Mouse (Mus musculus): Measurements from ENCODE around the gene Dvl2.
A peak's percentile ranks its signal among the peaks of the same experiment; 100 is the strongest.
"Not testable (repeated sequence)": the region's sequence is repeated elsewhere in the genome, so short reads cannot be mapped to it uniquely, and the experiment has no call there.

Dvl2 gene

DNA sequence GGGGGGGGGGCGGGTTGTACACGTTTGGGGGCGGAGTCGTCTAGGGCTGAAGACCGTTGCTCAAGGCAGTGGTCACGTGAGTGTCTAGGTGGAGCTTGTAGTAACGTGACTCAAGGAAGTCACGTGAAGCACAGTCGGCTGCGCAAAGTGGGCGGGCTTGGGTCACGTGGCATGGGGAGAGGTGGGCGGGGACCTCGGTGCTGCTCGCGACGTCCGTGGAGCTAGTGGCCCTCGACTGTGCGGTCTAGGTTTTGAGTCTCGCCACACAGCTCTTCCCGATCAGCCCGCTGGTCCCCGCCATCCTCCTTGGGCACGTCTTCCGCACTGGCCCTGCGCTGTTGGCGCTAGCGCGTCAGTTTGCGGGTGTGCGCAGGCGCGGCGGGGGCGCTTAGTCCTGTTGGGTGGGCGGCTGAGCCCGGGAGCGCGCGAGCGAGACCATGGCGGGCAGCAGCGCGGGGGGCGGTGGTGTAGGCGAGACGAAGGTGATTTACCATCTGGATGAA lies at the start of gene Dvl2:
Gene Dvl2, plus strand, starts transcription at position 200 of the 503 bp plus-strand sequence.
- peak; percentile 95 for DNase-seq

DNA sequence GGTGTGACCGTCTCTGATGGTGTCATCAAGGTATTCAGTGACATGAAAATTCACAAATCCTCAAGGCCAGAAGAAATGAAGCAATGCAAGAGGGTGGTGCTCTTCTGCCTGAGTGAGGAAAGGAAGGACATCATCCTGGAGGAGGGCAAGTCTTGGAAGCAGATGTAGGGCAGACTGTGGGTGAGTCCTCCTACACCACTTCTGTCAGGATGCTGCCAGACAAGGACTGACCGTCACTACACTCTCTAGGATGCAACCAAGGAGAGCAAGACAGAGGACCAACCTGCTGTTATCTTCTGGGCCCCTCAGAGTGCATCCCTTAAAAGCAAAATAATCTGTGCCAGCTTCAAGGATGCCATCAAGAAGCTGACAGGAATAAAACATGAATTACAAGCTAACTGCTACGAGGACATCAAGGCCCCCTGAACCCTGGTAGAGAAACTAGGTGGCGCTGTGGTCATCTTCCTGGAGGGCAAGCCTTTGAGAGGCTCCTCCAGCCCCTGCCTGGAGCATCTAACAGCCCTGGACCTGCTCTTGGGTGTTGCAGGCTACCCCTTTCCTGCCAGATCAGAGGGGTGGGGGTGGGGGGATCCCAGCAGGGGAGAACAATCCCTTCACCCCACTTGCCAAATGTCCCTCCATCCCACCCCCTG lies 49.5 kb upstream of the Dvl2 start:
- peak; percentile 53 for DNase-seq

DNA sequence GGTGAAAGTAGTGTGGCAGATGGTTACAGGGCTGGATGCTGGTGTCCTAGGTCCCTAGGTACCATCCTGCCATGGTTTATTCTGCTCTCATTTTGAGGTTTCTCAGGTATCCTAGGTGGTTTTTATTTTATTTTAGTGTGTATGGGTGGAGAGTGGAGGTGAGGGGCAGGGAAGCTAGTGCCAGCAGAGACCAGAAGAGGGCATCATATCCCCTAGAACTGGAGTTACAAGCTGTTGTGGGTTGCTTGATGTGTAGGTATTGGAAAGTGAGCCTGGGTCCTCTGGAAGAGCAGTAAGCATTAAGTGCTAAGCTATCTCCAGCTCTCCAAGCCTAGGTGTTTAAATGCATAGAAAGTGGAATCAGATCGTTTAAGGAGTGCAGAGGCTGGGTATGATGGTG lies 48.1 kb upstream of the Dvl2 start:
- no peak for DNase-seq

DNA sequence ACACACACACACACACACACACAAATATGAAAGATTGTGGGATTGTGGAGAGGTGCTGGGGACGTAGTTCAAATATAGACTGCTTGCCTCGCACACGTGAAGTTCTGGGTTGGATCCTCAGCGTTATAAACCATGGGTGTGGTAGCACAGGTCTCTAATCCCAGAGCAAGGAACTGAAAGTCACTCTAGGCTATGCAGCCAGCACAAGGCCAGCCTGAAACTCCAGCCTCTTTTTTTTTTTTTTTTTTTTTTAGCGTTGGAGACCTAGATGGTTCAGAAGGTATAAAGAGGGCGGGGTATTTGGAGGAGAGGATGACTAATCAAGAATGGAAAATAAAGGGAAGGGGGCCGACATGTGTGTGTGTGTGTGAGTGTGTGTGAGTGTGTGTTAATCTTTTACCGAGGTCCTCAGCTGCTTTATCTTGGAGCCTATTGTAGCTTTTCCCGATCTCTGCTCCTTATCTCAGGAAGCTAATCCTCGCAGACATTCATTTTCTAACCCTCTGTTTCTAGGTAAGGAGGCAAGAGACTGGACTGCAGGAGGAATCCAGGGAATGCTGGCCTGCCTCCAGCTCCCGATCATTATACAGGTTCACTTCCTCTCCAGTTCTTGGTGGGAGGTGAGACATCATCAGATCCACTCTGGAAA lies 47.0 kb upstream of the Dvl2 start:
- no peak for DNase-seq

DNA sequence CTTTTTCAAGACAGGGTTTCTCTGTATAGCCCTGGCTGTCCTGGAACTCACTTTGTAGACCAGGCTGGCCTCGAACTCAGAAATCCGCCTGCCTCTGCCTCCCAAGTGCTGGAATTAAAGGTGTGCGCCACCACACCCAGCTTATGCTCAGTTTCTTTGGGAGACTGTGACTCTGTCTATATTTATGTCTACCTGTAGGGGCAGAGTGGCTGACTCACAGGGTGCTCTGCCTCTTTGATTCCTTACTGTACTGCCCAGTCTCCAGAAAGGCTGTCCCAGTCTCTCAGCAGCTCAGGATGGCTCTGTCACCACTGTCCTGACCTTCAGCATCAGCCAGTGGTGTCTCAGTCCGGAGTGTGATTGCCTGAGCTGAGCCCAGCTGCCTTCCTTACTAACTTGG lies 44.8 kb upstream of the Dvl2 start:
- not testable (repeated sequence) for DNase-seq

DNA sequence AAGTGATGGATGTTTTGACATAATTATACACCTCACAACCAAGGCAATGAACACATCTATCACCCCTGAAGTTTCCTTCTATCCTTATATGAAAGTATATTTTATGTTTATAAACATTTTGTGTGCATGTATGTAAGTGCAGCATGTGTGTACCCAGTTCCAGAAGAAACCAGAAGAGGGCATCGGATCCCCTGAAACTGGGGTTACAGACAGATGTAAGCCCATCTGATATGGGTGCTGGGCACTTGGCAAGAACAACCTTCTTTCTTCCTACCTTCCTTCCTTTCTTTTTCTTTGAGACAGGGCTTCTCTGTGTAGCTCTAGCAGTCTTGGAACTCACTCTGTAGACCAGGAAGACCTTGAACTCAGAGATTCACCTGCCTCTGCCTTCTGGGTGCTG lies 44.2 kb upstream of the Dvl2 start:
- DNase-seq: no peak

DNA sequence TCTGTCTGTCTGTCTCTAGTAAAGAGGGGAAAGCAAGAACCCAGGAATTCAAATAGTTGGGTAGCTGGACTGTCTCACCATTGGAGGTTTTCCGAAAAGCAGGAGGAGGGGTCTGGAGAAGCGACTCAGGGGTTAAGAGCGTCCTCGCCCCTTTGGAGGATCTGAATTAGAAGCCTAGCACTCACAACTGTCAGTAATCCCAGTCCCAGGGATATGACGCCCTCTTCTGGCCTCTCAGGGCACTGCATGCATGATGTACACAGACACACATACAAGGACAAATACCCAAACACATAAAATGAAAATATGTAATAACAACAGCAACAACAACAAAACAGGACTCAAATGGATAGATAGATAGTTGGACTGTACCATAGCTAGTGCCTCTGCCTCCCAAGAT lies 39.8 kb upstream of the Dvl2 start:
- peak; percentile 49 for DNase-seq

DNA sequence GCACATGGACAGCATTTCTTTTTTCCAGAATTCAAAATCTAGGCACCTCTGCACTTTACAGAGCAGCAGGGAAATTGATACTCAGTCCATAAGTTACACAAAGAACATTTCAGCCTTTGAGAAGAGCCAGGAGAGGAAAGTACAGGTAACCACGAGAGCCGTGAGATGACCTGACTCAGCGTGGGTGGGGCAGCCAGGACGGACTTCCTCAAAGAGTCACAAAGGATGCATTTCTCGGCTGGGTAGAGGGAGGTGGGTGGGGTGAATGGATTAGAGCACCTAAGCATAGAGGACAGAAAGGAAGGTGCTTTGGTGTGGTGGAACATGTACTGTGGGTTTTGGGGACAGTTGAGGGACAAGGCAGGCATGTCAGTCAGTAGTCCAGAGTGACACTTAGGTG lies 38.6 kb upstream of the Dvl2 start:
- no peak for DNase-seq

DNA sequence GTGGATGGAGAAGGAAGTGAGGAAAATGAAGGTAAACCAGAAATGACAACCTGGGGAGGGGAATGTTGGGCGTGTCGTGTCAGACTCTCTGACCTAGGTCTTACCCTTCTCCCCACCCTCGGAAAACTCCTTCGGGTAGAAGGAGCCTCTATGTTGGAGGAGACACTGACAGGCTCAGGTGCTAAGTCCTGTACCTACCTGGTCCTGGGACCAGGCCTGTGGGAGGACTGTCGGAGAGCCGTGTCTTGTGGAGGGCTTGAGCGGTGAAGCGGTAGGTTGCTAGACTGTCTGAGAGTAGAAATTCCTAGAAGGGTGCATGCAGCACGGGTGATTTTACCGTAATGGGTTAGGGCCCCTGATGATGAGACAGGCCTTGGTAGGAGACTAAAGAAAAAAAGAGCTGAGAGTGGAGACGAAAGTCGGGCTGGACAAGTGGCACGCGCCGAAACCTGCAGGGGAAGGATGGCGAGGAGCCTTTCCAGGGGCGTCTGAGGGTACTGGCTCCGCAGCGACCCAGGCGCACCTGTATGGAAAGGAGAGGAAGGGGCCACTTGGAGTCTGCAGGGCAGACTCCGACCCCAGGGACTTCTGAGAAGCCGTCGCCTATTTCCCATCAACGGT lies 35.6 kb upstream of the Dvl2 start, which contains the start of gene Cldn7:
Gene Cldn7, plus strand, starts transcription at position 130 of the 621 bp plus-strand sequence.
- no peak for DNase-seq

DNA sequence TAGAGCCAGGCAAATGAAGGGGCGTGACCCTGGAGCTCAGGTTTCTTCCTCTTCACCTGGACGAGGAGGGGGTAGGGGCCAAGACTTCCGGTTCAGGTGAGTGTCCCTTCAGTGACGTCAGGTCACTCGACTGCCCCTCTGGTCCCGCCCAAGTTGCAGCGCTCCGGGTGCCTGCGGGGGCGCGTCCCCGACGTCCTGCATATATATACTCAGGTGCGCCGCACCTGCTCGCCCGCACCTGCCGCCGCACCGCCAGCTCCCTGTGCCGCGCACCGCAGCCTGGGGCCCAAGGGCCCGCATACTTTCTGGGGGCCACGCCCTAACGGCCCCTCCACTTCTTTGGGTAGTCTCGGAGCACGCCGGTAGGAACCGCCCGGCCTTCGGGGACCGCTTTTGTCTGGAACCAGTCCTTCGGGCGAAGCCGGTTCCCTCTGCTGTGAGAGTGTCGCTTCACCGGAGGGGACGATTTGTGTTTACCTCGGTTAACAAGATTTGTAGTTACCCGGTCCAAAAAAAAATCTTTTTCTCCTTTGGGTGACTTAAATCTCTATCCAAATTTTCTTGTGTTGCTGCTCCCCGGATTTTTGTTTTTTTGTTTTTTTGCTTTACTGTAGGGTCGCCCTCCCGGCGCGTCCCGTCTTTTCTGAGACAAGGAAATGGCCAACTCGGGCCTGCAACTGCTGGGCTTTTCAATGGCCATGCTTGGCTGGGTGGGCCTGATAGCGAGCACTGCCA lies 35.0 kb upstream of the Dvl2 start:
- no peak for DNase-seq

DNA sequence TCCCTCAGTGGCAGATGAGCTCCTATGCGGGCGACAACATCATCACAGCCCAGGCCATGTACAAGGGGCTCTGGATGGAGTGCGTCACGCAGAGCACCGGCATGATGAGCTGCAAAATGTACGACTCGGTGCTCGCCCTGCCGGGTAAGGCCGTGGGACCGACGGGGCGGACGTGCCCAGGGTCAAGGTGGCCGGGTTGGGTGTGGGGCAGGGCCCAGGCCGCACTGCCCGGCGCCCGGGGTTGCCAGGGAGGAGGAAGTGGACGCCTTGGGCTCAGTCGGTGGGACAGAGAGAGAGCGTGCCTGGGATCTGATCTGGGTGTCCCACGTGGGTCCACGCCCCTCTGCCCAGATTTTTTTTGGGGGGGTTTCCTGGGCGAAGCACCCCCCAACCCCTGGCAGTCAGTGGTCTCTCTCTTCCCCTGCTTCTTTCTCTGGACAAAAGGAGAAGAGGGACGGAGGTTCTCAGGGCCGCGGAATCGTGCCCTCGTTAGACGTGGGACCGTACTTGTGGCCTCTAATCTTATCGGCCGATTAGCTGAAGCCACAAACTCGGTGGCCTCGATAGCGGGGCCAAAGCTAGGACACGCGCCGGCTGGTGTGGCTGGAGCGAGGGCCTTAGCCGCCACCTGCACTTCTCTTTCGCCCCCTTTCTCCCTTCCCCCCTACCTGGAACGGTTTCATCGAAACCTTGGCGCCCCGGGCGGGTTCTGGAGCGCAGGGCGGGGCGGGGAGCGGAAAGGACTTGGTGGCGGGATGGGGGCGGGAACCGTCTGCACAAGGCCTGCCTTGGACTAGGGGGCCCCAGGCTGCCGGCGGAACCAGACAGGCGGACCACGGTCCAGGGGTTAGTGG lies 34.2 kb upstream of the Dvl2 start:
- peak; percentile 54 for DNase-seq

DNA sequence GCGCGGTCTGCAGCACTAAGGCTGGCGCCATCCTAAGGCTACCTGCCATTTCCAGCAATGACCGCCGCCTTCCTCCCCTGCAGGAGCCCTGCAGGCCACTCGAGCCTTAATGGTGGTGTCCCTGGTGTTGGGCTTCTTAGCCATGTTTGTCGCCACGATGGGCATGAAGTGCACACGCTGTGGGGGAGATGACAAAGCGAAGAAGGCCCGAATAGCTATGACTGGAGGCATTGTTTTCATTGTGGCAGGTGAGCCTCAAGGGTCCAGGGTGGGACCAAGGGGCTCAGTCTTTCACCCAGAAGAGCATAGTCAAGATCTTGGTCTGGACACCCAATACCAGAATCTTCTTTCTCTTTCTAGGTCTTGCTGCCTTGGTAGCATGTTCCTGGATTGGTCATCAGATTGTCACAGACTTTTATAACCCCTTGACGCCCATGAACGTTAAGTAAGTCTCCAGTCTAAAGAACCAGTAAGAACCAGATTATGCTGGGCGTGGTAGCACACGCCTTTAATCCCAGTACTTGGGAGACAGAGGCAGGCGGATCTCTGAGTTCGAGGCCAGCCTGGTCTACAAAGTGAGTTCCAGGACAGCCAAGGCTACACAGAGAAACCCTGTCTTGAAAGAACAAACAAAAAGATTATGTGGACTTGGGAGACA lies 33.4 kb upstream of the Dvl2 start:
- no peak for DNase-seq

DNA sequence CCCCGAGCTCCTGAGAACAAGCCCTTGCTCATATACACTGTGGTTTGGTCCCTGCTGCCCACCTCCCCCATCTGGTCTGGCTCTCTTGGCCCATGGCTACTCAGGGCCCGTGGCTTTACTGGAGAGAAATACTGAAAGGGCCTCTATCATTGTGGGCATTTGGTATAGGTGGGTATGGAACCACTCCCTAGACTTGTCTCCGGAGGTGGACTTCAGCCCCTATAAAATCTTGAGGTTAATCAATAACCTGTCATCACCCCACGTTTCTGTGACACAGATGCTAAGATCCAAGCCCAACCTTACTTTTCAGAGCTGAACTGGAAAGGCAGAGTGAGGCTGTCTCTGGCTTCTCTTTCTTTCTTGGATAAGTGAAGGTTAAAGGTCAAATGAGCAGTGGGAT lies 31.6 kb upstream of the Dvl2 start:
- DNase-seq: no peak

DNA sequence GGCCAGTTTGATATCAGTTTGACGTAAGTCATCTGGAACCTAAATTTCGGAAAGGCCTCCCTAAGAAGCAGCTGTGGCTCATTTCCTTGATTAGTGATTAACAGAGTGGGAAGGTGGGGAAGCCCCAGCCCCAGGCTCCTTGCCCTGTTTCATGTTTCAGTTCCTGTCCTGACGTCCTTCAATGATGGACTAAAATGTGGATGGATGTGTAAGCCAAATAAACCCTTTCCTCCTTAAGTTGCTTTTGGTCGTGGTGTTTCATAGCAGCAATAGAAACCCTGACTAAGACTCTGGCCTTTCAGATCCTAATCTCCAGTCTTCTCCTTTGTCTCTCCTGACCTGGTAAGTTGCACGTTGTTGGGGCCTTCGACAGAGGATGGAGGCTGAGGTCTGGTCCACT lies 30.2 kb upstream of the Dvl2 start:
- DNase-seq: no peak

DNA sequence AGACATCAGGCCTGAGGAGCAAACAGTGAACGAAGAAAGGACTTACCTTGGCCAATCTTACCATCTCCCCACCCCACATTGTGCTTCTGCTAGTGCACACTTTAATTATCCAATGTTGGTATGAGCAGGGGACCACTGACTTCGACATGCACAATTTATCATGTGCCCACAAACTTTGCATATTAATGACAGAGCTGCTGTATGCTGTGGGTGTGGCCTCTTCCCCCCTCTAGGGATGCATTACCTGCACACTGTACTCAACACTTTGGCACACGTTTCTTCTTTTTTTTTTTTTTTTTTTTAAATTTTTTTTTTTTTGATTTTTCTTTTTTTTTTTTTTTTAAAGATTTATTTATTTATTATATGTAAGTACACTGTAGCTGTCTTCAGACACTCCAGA lies 29.6 kb upstream of the Dvl2 start:
- DNase-seq: no peak

DNA sequence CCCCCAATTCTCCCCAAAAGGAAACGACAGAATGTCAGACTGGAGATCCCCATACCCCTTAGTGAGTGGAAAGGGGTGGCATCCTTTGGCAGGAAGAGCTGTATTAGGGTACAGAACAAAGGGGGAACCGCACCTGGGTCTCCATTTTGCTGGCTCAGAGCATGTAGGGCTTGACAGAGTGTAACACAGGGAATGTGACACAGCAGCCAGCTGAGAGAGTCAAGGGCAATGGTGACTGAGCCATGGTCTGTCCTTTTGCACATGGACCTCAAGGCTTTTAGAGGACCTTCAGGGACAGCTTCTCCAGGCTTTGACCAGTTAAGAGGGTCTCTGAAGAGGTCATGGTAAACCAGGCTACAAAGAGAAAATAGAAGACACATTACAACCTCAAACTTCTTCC lies 25.5 kb upstream of the Dvl2 start:
- DNase-seq: no peak

DNA sequence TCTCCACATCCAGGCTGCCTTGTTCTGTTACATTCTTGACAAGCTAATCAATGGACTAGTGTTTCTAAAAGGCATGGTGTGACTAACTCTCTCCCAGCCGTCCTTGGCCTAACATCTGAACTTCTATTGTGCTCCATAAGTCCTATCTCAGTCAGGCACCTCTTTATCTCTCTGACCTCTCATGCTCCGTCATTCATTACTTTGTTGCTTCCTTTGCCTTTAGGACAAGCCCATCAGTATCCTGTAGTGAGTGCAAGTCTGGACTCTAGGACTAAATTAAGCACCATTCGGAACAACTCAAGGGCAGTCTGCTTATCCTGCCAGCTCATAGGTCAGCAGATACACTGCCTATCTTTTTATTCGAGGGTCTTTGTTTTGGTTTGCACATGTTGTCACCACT lies 24.1 kb upstream of the Dvl2 start:
- DNase-seq: no peak

DNA sequence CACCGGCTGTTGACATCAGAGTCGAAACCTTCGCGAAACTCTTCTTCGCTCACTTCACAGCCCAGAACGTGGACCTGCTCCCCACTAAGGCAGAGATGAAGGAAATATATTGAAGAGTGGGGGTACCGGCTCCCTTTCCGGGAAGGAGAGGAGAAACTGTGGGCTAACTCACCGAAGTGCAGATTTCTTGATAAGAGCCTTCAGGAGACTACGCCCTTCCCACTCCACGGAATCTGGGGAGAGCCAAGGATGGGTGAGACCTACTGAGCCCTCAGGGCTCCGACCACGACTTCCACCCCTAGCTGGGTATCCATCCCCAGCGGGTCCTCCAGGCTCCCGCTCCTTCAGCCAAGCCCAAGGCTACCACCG lies 20.6 kb upstream of the Dvl2 start:
- no peak for DNase-seq

DNA sequence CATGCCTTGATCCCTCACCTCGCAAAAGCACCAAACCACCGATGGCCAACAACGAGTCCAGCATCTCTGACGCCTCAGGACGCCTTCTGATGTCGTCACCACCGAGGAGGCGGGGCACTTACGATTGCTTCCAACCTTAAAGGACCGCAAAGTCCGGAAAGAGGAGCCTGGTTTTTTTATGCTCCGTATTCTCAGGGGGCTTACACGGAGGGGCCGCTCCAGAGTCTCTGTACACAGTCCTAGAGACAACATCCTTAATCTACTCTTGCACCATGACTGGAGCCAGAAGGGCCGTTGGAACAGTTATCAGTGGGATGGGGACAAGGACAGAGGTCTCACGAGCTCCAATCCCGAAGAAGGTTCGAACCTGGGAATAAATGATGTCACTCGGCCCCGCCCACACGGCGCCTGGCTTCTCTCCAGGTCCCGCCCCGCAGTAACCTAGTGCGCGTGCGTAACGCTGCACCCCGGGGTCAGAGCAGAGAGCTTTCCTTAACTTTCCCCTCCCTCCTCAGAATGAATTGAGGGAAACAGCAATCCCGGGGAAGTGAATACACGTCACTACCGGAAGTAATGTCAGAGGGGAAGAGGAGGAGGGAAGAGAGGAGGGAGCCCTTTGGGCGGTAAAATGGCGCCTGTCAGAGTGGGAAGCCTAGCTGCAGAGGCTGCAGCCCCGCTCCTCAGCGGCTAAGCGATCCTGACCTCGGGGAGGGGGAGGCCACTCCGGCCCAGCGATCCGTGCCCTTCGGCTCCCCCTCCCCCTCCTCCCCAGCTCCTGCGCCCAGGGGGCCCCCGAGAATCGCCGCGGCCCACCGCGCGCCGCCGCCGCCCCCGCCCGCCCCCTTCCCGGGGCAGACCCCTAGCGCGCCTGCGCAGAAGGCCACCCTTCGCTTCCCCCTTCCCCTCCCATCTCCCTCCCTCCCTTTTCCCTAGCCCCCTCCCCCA lies 19.9 kb upstream of the Dvl2 start:
- peak; percentile 98 for DNase-seq

DNA sequence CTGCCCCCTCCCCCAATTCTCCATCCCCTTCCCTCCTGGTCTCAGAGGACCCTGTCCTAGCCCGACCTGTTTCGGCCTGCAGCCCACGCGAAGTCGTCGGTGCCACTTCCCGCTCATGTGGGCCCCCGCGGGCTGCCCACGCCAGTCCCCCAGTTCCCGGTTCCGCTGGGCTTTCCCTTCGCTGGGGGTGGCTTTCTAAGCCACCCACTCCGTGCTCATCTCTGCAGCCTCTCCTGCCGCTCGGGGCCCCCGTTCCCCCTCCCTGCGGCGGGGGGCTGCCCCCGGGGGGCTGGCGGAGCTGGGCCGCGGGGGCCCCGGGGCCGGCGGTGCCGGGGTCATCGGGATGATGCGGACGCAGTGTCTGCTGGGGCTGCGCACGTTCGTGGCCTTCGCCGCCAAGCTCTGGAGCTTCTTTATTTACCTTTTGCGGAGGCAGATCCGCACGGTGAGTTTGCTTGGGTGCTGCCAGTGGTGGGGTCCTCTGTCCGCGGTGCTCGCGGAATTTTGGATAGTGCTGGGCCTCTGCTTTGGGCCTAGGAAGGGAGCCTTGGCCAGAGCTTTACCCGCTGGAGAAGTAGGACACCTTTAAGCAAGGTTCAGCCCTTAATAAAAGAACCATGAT lies 19.1 kb upstream of the Dvl2 start, which contains the start of gene Ctdnep1:
Gene Ctdnep1, plus strand, starts transcription at position 16 of the 622 bp plus-strand sequence.
- DNase-seq: peak; percentile 36
